Mouse (Mus musculus): Measurements from ENCODE around the gene Pttg1.
A peak's percentile ranks its signal among the peaks of the same experiment; 100 is the strongest.

The Pttg1 gene

DNA sequence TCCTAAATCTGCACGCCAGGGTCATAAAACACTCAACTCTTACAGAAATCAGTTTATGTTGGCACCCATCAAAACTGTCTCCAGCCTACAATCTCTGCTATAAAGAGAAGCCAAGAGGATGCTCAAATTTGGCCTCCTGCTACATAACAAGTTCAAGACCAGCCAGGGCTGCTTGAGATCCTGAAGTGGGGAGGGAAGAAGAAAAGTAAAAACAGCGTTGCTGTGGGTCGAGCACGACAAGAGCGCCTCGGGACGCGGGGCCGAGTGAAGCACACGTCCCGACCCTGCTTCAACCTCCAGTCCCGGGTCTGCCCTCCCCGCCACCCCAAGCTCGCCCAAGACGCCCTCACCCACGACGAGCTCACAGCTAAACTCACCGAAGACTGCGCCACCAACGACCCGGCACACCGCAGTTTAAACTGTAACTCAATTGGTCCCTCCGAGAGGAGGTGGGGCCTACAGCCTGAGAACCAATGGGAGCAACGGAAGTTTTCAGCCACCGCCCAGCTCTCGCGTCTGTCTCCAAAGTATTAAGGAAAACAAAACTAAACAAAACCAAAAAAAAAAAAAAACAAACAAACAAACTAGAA lies at the start of gene Pttg1:
Gene Pttg1 (minus strand): TSS at position 428 of the 590 bp plus-strand sequence.
- peak; percentile 100 for ATAC-seq (ENCODE audit: insufficient number of reproducible peaks, low FRiP score, low TSS enrichment)

DNA sequence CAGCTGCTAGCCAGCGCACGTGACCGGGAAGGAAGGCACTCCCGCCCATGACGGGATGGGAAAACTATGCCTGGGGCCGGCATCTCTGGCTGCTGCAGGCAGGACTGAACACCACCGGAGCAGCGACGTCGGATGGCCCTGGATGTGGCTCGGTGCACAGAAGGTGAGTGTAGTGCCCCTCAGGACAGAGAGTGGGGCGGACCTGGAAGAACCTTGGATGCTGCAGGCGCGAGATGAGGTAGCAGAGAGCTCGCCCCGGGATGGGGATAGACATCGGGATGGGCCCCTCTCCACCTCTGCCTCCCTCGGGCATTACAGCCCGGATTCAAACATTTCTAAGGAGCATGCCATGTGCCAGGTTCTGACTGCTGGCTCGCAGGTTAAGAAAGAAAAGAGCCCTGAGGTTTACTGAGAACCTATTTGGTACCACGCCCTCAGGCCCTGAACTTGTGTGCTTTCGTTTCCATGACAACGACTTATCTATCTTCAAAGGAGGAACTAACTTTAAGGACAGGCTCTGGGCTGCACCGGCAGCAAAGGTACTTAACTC lies 48.2 kb upstream of the Pttg1 start, which contains the start of gene C1qtnf2:
Gene C1qtnf2 (plus strand): TSS at position 52 of the 550 bp plus-strand sequence.
- peak; percentile 45 for ATAC-seq (ENCODE audit: insufficient number of reproducible peaks, low FRiP score, low TSS enrichment)

DNA sequence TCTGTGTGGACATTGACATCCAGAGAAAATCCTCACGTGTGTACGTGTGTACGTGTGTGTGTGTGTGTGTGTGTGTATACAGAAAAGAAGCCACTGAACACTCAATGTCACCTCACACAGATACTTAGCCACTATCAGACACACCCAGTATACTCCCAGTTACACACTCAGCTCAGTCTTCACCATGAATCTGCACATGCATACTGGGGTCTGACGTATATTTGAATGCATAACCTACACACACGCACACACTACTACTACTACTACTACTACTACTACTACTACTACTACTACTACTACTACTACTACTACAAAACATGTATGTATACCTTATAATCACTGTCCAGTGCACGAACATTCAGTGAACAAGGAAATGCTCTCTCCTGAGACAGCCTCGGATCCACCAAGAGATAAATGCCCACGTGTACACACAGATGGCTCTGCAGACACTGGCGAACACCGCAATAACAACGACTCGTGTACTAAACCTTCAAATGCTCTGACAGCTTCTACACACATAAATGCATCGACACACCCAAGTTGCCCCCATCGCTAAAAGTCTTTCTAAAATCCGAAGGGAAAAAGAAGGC lies 47.7 kb upstream of the Pttg1 start:
- no peak for ATAC-seq (ENCODE audit: insufficient number of reproducible peaks, low FRiP score, low TSS enrichment)

DNA sequence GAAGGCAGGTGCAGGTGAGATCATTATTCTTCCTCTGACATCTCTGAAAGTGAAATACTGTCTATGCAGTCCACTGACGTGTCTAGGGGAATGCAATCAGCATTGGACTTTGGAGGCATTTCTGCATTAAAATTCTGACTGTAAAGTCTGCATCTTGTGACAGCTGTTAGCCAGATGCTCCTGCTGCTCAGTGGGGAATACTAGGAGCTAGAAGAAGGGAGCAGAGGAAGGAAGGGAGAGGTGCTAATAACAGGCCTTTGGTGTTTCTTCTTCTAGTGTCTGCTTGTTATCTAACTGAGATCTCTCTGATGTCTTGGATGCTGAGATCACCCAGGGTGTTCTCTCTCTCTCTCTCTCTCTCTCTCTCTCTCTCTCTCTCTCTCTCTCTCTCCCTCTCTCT lies 47.1 kb upstream of the Pttg1 start:
- no peak for ATAC-seq (ENCODE audit: insufficient number of reproducible peaks, low FRiP score, low TSS enrichment)

DNA sequence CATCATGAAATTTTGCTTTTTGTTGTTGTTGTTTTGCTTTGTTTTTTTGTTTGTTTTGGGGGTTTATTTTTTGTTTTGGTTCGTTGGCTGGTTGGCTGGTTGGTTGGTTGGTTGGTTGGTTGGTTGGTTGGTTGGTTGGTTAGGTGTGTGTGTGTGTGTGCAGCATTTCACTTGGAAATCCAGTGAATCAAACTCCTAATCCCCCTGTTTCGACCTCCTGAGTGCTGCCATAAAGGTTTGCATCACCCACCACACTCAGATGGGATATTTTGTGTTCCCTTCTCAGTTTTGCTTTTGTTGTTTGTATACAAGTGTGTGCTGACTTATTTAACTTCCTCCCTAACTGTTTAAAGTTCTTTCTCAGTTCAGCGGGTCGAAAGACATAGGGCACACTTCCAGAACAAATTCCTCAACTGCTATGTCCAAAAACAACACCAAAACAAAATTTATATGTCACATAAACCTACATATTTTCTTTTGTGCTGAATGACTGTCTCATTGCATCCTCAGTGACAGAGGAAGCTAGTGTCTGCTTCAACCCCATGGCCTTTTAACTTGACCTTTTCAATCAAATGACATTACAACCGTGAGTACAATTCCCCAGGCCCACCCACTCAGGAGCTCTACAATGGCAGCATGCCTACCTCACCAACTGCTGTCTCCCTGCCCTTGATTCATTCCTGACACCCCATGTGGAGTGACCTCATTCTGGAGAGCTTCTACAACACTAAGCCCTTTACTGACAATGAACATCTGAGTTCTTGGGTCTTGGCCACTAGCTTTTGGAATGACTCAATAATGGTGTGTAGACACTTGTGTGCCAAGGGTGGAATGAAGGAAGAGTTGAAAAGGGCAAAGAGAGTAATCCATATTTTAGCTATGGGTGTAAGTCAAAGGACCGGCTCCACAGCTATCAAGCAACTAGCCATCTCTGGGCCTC lies 45.1 kb upstream of the Pttg1 start:
- no peak for ATAC-seq (ENCODE audit: insufficient number of reproducible peaks, low FRiP score, low TSS enrichment)

DNA sequence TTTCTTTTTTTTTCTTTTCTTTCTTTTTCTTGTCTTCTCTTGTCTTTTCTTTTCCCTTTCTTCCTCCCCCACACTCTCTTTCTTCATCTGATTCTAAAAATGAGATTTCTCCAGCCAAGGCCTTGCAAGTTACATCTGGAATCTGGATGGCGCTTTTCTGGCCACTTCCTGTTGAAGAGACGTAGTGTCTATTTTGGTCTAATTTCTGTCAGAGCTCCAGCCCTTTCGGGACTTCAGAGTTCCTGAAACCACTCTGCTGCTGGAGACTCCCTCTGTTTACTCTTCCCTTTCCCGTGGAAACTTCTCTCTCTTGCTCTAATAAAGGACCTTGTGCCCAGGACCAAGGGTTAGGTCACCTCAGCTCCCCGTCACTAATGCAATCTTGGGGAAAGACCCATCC lies 44.1 kb upstream of the Pttg1 start:
- no peak for ATAC-seq (ENCODE audit: insufficient number of reproducible peaks, low FRiP score, low TSS enrichment)

DNA sequence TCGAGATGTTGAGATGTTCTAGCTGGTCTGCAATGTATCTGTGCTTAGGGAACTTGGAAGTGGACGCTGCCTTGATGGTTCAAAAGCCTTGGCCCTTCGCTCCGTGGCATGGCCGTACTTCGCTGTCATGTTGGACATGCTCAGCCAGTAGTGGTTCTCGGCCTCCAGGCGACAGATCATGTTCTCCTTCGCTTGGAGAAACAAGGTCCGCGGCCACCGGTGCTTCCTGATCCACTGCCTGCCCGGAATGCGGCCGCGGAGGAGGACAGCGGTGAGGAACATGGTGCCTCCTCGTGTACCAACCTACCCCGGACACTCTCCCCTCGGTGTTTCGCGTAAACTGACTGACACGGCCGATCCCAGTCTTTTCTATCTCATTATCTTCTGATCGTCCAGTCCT lies 37.2 kb upstream of the Pttg1 start:
- ATAC-seq (ENCODE audit: insufficient number of reproducible peaks, low FRiP score, low TSS enrichment): no peak

DNA sequence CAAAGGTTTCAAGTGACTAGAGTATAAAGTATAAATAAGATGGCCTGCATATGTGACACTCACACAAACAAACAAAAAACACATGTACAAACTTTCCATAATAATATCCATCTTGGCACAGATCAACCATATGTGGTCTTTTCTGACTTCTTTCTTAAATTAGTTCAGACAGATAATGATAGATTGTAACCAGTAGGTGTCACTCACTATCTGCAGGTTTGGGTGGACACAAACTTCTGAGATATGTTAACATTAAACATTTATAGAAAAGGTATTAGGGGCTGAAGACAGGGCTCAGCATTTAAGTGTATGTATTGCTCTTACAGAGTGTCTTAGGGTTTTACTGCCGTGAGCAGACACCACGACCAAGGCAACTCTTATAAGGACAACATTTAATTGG lies 26.2 kb upstream of the Pttg1 start:
- no peak for ATAC-seq (ENCODE audit: insufficient number of reproducible peaks, low FRiP score, low TSS enrichment)

DNA sequence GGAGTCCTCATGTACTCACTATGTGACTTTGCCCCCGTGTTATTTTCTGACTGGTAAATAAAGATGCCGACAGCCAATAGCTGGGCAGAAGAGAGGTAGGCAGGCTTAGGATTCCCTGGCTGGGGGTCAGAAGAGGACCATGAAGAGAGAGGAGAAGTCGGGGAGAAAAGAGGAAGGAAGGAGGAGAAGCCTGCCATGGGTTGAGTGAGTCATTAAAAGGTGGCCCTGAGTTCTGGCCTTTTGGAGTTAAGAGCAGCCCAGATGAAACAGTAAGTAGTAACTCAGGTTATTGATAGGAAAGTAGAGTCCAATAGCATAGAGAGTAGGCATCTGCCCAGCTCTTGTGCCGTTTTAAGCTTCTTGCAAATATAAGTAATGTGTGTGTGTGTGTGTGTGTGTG lies 25.3 kb upstream of the Pttg1 start:
- ATAC-seq (ENCODE audit: insufficient number of reproducible peaks, low FRiP score, low TSS enrichment): no peak

DNA sequence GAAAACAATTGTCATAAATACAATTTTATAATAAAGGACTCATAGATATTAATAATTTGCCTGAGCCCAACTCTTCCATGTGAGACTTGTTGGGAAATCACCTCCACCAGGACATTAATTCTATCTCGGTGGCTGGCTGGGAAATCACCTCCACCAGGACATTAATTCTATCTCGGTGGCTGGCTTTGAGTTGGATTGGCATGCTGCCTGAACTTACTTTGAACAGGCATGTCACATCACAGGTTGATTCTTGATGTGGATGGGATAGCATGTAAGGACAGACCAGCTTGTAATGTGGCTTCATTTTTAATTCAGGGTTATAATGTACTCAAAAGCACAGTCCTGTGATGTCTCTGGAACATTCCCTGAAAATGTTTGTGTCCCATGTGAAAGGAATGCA lies 23.9 kb upstream of the Pttg1 start:
- no peak for ATAC-seq (ENCODE audit: insufficient number of reproducible peaks, low FRiP score, low TSS enrichment)

DNA sequence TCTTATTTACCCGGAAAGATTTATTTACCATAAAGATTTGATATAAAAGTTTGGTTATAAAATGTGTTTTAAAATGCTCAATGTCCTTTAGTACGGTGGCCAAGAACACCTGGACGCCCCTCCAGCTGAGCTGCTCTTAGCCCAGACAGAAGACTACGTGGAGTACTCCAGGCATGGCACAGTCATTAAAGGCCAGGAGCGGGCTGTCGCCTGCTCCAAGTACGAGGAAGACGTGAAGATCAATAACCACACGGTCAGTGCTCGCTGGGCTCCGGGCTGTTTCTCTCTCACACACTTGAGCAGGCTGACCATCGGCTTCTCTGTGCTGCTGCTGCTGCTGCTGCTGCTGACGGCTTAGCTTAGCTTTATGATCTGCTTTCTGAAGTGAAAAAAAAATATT lies 17.1 kb upstream of the Pttg1 start:
- no peak for ATAC-seq (ENCODE audit: insufficient number of reproducible peaks, low FRiP score, low TSS enrichment)

DNA sequence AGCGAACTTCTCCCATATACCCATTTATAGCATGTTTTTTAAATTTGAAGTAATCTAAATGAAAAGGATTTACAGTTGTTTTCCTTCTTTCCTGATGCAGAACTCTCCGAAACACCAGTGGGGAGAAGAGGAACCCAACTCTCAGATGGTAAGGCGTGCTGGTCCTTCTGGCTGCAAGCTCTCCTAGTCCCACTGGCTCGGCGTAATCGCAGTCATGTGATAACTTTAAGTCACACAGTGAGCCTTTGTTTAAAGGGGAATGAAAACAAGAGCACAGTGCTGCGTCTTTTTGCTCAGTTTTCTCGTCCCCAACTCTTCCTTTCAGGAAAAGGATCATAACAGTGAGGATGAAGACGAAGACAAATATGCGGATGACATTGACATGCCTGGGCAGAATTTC lies 15.1 kb upstream of the Pttg1 start:
- no peak for ATAC-seq (ENCODE audit: insufficient number of reproducible peaks, low FRiP score, low TSS enrichment)

DNA sequence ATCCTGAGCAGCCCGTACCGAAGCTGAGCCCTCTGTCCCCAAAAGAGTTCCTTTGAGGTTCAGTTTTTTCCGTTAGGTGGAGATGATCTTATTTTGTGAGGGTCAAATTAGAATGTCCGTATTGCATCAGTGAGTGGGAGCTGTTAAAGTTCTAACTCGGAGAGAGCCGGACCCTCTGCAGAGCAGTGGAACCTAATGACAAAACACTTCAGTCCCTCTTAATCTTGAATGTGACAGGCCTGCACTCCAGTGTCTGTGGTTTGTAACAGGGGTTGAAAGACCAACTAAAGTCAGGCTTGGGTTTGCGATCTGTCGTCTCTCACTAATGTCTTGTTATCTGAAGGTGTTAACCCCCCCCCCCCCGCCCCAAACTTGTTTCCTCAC lies 8.0 kb upstream of the Pttg1 start:
- ATAC-seq (ENCODE audit: insufficient number of reproducible peaks, low FRiP score, low TSS enrichment): no peak

DNA sequence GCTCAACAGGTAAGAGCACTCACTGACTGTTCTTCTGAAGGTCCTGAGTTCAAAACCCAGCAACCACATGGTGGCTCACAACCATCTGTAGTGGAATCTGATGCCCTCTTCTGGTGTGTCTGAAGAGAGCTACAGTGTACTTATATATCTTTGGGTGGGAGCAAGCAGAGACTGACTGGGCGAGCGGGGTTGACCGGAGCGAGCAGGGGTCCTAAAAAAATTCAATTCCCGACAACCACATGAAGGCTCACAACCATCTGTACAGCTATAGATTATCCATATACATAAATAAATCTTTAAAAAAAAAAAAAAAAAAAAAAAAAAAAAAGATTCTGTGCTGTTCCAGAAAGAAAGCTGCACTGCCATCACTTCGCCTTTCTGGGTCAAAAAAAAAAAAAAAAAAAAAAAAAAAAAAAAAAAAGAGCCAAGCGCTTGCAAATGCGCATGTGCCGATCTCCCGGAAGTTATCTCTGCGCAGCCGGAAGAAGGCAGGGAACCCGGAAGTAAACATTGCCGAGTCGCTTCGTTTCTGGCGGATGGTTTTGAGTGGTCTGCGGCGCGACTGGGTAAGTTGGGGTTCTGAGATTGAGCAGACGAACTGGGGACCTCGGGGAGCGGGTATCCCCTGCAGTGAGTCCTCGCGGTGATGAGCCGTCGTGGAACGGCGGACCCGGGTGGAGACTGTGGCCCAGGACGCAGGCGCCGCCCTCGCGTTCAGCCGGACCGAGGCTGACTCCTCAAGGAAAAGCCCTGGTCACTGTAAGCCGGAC lies 7.4 kb upstream of the Pttg1 start, which contains the start of gene Slu7:
Gene Slu7 (plus strand): TSS at position 491 of the 770 bp plus-strand sequence.
- ATAC-seq (ENCODE audit: insufficient number of reproducible peaks, low FRiP score, low TSS enrichment): peak; percentile 90

DNA sequence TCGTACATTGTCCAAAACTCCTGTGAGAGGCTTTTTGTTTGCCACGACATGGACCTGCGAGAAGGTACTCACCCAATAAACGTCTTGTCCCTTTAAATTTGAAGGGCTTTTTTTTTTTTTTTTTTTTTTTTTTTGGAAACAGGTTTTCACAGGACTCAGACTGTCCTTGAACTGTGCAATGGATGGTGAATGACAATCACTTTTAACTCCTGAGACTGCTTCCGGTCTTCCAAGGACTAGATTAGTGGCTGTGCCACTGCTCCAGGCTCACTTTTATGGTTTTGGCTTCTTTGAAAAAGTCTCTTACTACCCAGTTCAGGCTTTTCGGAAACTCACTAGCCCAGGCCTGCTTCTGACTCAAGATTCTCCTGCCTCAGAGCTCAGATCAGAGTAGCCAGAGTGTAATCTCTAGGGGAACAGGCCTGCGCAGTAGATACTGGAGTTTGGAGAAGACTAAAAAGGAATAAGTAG lies 398 bp upstream of the Pttg1 start:
- ATAC-seq (ENCODE audit: insufficient number of reproducible peaks, low FRiP score, low TSS enrichment): peak; percentile 34

DNA sequence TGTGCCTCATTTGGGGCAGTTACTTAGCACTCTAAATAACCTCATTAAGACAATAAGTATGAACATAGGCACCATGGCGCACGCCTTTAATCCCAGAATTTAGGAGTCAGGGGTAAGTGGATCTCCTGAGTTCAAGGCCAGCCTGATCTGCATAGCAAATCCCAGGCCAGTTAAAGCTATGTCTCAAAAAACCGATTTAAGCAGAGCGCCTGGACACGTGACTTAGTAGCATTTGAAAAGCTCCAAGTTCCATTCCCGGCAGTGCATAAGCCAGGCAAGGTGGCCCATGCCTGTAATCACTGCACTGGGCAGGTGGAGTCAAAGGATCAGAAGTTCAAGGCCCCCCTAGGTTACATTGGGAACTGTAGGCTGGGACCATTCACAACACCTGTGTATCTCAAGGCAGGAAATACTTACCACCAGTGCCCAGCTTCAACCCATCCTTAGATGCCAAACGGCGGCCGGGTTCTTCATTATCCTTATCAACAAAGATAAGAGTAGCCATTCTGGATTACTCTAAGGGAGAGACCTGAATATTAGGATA lies 813 bp downstream of the Pttg1 start:
- no peak for ATAC-seq (ENCODE audit: insufficient number of reproducible peaks, low FRiP score, low TSS enrichment)

DNA sequence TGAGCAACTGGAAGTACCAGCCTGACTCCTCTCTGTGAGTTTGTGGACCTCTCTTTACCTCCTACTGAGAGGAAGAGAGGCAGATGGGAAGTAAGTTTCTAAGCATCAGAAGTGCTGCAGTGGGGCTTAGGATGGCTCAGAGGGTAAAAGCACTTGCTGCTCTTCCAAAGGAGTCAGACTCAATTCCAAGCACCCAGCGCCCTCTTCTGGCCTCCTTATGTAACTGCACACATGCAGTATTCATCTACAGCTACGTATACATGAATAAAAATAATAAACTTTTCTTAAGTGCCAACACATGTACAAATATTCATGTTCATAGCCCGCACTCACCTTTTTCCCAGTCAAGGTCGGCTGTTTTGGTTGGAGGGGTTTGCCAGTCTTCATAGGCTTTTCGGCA lies 1.7 kb downstream of the Pttg1 start:
- no peak for ATAC-seq (ENCODE audit: insufficient number of reproducible peaks, low FRiP score, low TSS enrichment)

DNA sequence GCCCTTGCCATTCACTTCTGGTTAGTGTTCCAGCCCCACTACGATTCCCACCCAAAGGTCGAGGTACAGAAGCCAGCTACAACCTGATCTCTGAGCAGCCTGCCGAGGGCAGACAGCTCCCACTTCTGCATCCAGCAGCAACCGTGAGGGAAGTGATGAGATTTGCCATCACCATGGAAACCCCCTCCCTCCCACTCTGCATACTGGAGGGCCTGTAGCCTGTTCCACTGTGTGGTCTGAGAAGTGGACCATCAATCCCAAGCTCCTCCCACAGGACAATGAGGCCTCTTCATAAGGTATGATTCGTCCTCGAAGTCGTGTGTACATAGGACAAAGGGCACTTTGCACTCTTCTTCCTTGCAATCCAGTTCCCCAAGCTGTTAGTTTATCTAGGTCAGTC lies 8.8 kb downstream of the Pttg1 start:
- no peak for ATAC-seq (ENCODE audit: insufficient number of reproducible peaks, low FRiP score, low TSS enrichment)

DNA sequence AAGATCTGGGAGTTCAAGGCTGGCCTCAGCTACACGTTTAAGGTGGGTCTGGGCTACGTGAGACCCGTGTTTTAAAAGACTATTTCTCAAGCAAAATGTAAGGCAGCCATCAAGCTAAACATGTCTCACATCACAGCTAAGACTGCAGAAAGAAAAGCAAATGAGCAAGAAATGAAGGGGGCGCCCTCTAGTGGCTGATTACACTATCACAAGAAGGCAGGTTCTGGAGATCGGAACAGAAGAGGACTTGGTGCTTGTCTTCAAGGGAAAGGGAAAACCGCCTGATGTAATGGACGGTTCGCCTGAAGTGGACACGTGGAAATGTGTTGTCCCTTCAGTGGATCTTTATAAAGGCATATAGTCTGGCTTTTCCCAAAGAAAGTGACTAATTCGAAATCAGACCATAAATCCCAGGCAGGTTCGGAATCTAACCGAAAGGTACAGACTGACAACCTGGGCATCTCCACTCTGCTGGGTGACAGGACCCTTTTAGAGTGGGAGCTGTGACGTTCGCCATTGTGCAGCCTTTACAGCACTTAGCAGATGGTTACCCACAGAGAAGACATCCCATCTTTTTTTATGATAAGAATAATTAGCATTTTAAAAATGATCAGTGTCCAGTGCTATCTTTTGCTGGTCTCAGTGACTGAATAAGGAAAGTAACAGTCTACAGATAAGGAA lies 13.1 kb downstream of the Pttg1 start:
- ATAC-seq (ENCODE audit: insufficient number of reproducible peaks, low FRiP score, low TSS enrichment): peak; percentile 77

All from cerebellum, adult (tissue).